Mouse (Mus musculus): ENCODE results near the gene Lrmda.

- TF ChIP-seq CTCF (IDR thresholded peaks at IDR 0.05; ENCODE audit: low read depth, low read length) (no peak), POLR2A (IDR thresholded peaks at IDR 0.05; ENCODE audit: borderline replicate concordance, low read depth, low read length) (no peak)
These were observed 70.5 kb downstream of the Lrmda start for GRCm38 (mm10) chr14:22089866-22090470.
